Mouse (Mus musculus): Measurements from ENCODE around the gene Vps11. TPM values are rescaled to one million over a fixed set of nuclear protein-coding genes. Genes with fewer than 3 reads are reported as not detected.
"Not testable (repeated sequence)": the region's sequence is repeated elsewhere in the genome, so short reads cannot be mapped to it uniquely, and the experiment has no call there.

Gene Vps11
- polyA plus RNA-seq, 1 experiment from 2014 or later: 32.4 TPM

DNA sequence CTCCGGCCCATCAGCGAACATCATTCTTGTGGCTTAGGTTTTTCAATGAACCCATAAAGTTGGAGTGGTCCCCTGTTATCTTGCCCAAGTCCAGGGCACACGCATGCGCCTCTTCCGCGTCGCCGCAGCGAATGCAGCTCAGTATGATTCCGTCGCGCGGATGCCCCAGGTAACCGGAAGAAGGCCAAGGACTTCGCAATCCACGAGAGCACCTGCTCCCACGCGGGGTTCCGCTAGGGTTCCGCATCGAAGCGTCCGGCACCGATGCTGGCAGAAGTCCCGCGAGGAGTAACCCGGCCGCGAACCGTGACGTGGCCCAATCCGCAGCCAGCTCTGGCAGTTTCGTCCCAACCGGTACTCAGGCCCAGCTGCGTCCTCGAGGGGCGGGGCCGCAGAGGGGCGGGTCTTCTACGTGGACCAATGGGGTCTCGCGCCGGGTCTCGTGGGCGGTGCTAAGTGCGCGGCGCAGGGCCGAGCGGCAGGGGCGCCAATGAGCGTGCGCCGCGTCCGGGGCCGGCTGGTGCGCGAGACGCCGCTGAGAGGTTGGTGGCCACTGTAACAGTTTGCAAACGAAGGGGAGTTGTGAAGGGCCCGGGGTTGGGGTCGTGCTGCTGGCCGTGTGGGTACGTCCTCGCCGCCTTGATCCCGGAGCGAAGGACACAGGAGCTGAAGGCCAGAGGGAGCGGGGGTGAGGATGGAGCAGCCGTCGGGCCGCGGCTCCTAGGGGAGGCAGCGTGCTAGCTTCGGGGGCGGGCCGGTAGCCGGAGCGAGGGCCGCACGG is 17.8 kb upstream of the Vps11 start, which contains the start of gene Hyou1:
Gene Hyou1 (plus strand): TSS at position 437 of the 781 bp plus-strand sequence.
- peak within 1 kb of the TSS; percentile 94 for H3K9ac ChIP-seq (ENCODE audit: low read length)
- peak; percentile 100 for DNase-seq (ENCODE audit: low spot score, missing footprints)
- peak within 1 kb of the TSS; percentile 93 for H3K4me2 ChIP-seq
- H3K4me1 ChIP-seq (ENCODE audit: control insufficient read depth, insufficient read depth, low read length): peaks cover 12% of the 10 kb centered on the region
- under 1% methylated on average over 82 of the region's 83 CpGs for WGBS
- peaks cover 12% of the 10 kb centered on the region; the same call in 1 of the 2 replicates for H3K36me3 ChIP-seq (ENCODE audit: control insufficient read depth, insufficient read depth, low read length)
- H3K9me3 ChIP-seq (ENCODE audit: control insufficient read depth, low read length): no peaks in the 10 kb centered on the region
- peak; percentile 99 for ATAC-seq (ENCODE audit: low FRiP score)
- peak within 1 kb of the TSS; percentile 63 for H3K27ac ChIP-seq (ENCODE audit: low read depth, low read length)
- H3K27me3 ChIP-seq (ENCODE audit: control insufficient read depth, insufficient read depth, low read length): no peaks in the 10 kb centered on the region
- peak within 1 kb of the TSS; percentile 89 for H3K4me3 ChIP-seq (ENCODE audit: low read depth, low read length)

DNA sequence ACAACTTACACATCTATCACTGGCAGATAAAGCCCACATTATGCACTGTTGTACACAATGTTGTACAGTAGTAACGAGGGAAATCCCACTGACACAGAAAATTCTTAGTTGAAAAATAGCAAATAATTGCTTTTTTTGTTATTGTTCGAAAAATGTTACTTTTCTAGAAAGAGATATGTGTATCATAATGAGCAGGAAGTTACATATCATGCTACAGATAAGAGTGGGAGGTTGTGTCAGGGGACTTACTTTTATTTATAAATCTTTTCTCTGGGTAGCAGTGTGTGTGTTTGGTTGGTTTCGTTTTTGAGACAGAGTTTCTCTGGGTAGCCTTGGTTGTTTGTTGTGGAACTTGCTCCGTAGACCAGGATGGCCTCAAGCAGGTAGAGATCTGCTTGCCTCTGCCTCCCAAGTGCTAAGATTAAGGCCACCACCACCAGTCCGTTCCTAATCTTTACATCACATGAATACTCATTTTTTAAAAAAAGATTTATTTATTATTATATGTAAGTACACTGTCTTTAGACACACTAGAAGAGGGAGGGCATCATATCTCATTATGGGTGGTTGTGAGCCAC is 16.8 kb upstream of the Vps11 start:
- Histone ChIP-seq H3K9me3 (ENCODE audit: control insufficient read depth, low read length) (no peaks in the 10 kb centered on the region), H3K27me3 (ENCODE audit: control insufficient read depth, insufficient read depth, low read length) (no peaks in the 10 kb centered on the region), H3K36me3 (ENCODE audit: control insufficient read depth, insufficient read depth, low read length) (peaks cover 12% of the 10 kb centered on the region; the same call in 1 of the 2 replicates), H3K4me2 (peak overlapping the region; percentile 93), H3K4me1 (ENCODE audit: control insufficient read depth, insufficient read depth, low read length) (peaks cover 12% of the 10 kb centered on the region), H3K27ac (ENCODE audit: low read depth, low read length) (no peak overlapping the region), H3K4me3 (ENCODE audit: low read depth, low read length) (peak overlapping the region; percentile 89), H3K9ac (ENCODE audit: low read length) (peak overlapping the region; percentile 94; the same call in 1 of the 2 replicates)
- WGBS: 90% methylated on average over 5 of the region's 5 CpGs
- DNase-seq (ENCODE audit: low spot score, missing footprints): no peak
- no peak for ATAC-seq (ENCODE audit: low FRiP score)

DNA sequence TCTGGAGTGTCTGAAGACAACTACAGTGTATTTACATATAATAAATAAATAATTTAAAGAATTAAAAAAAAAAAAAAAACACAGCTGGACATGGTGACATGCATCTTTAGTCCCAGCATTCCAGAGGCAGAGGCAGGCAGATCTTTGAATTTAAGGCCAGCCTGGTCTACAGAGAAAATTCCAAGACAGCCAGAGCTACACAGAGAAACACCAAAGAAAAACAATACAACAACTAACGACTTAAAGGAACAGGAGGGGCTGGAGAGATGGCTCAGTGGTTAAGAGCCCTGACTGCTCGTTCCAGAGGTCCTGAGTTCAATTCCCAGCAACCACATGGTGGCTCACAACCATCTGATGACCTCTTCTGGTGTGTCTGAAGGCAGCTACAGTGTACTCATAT is 15.9 kb upstream of the Vps11 start:
- H3K4me3 ChIP-seq (ENCODE audit: low read depth, low read length); H3K36me3 ChIP-seq (ENCODE audit: control insufficient read depth, insufficient read depth, low read length); H3K9me3 ChIP-seq (ENCODE audit: control insufficient read depth, low read length); H3K4me2 ChIP-seq; H3K27ac ChIP-seq (ENCODE audit: low read depth, low read length); H3K27me3 ChIP-seq (ENCODE audit: control insufficient read depth, insufficient read depth, low read length); H3K9ac ChIP-seq (ENCODE audit: low read length); DNase-seq (ENCODE audit: low spot score, missing footprints); ATAC-seq (ENCODE audit: low FRiP score): not testable (repeated sequence)
- WGBS: 86% methylated on average over 2 of the region's 2 CpGs
- peaks cover 12% of the 10 kb centered on the region for H3K4me1 ChIP-seq (ENCODE audit: control insufficient read depth, insufficient read depth, low read length)

DNA sequence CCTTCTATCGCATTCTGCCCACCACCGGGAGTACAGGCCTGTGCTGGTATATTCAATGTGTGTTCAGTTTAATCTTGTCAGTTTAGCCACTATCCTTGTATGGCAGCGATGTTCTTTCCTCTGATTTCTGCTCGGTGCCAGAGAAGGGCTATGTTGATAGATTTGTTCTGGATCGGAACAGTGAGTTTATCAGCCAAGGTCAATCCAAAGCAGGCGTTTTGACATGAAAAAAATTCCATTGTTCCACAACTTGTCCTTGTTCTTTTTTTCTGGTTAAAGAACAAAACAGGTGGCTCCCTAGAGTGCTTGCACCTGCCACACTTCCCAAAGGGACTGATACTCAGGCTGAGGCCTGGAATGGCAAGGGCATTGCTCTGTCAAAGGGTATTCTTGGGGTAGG is 14.7 kb upstream of the Vps11 start:
- WGBS: 90% methylated on average over 6 of the region's 6 CpGs
- no peak for ATAC-seq (ENCODE audit: low FRiP score)

DNA sequence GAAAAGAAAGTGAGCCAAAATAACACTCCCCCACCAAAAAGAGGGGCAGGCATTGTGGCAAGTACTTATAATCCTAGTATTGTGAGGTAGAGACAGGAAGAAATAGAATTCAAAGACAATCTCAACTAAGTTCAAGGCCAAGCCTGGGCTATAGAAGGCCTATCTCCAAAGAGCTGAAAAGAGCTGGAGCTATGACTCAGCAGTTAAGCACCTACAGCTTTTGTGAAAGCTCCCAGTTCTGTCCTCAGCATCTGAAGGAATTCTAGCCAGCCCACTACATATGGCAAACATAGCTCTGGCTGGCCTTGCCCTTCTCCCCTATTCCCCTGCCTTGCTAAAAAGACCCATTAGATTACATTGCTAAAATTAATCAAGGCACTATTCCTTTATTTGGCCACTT is 11.9 kb upstream of the Vps11 start:
- Histone ChIP-seq H3K4me2 (no peak overlapping the region), H3K36me3 (ENCODE audit: control insufficient read depth, insufficient read depth, low read length) (no peaks in the 10 kb centered on the region), H3K4me1 (ENCODE audit: control insufficient read depth, insufficient read depth, low read length) (peaks cover 2% of the 10 kb centered on the region), H3K4me3 (ENCODE audit: low read depth, low read length) (no peak overlapping the region), H3K9ac (ENCODE audit: low read length) (no peak overlapping the region), H3K9me3 (ENCODE audit: control insufficient read depth, low read length) (no peaks in the 10 kb centered on the region), H3K27ac (ENCODE audit: low read depth, low read length) (no peak overlapping the region), H3K27me3 (ENCODE audit: control insufficient read depth, insufficient read depth, low read length) (no peaks in the 10 kb centered on the region)
- no peak for DNase-seq (ENCODE audit: low spot score, missing footprints)
- ATAC-seq (ENCODE audit: low FRiP score): no peak

More for the DNA sequence above, 14.7 kb upstream of the Vps11 start:
- Histone ChIP-seq H3K9ac (ENCODE audit: low read length) (no peak overlapping the region), H3K9me3 (ENCODE audit: control insufficient read depth, low read length) (no peaks in the 10 kb centered on the region), H3K4me1 (ENCODE audit: control insufficient read depth, insufficient read depth, low read length) (peaks cover 12% of the 10 kb centered on the region), H3K4me3 (ENCODE audit: low read depth, low read length) (no peak overlapping the region), H3K27ac (ENCODE audit: low read depth, low read length) (no peak overlapping the region), H3K4me2 (no peak overlapping the region), H3K27me3 (ENCODE audit: control insufficient read depth, insufficient read depth, low read length) (no peaks in the 10 kb centered on the region), H3K36me3 (ENCODE audit: control insufficient read depth, insufficient read depth, low read length) (peaks cover 2% of the 10 kb centered on the region; the same call in 1 of the 2 replicates)
- DNase-seq (ENCODE audit: low spot score, missing footprints): no peak

DNA sequence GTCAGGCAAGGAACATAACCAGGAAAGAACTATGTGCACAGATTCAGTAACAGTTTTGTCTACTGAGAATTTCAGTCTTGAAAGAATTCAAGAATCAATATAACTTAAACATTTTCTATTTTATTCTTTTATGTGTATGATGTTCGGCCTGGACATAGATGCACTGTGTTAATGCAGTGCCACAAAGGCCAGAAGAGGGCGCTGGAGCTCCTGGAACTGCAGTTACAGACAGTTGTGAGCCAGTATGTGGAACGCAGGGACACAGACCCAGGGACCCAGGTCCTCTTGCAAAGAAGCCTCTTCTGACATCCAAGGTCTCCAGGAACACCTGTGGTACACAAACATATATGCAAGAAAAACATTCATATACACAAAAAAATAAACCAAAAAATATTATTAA is 3.0 kb upstream of the Vps11 start:
- H3K9ac ChIP-seq (ENCODE audit: low read length): no peak overlapping the region
- H3K4me1 ChIP-seq (ENCODE audit: control insufficient read depth, insufficient read depth, low read length): peaks cover 3% of the 10 kb centered on the region; the same call in 1 of the 2 replicates
- no peaks in the 10 kb centered on the region for H3K9me3 ChIP-seq (ENCODE audit: control insufficient read depth, low read length)
- no peaks in the 10 kb centered on the region for H3K27me3 ChIP-seq (ENCODE audit: control insufficient read depth, insufficient read depth, low read length)
- no peak overlapping the region for H3K27ac ChIP-seq (ENCODE audit: low read depth, low read length)
- DNase-seq (ENCODE audit: low spot score, missing footprints) (no peak), ATAC-seq (ENCODE audit: low FRiP score) (no peak)
- no peak overlapping the region for H3K4me2 ChIP-seq
- WGBS: 60% methylated on average over 3 of the region's 3 CpGs
- 0 out of 2 replicates have a peak, but pooled peaks cover 1% of the 10 kb centered on the region for H3K36me3 ChIP-seq (ENCODE audit: control insufficient read depth, insufficient read depth, low read length)
- H3K4me3 ChIP-seq (ENCODE audit: low read depth, low read length): no peak overlapping the region

DNA sequence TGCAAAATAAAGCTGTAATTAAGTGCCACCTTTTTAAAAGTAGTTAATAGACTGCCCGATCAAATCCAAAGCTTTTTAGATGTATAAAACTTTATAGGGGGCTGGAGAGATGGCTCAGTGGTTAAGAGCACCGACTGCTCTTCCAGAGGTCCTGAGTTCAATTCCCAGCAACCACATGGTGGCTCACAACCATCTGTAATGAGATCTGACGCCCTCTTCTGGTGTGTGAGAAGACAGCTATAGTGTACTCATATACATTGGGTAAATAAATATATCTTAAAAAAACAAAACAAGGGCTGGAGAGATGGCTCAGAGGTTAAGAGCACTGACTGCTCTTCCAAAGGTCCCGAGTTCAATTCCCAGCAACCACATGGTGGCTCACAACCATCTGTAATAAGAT is 461 bp upstream of the Vps11 start:
- Histone ChIP-seq H3K4me3 (ENCODE audit: low read depth, low read length) (peak overlapping the region; percentile 80; the same call in 1 of the 2 replicates), H3K4me2 (peak overlapping the region; percentile 40; the same call in 1 of the 2 replicates), H3K27ac (ENCODE audit: low read depth, low read length) (peak overlapping the region; percentile 21; the same call in 1 of the 2 replicates), H3K9ac (ENCODE audit: low read length) (peak overlapping the region; percentile 81; the same call in 1 of the 2 replicates)
- not testable (repeated sequence) for H3K4me1 ChIP-seq (ENCODE audit: control insufficient read depth, insufficient read depth, low read length); H3K9me3 ChIP-seq (ENCODE audit: control insufficient read depth, low read length); H3K36me3 ChIP-seq (ENCODE audit: control insufficient read depth, insufficient read depth, low read length); DNase-seq (ENCODE audit: low spot score, missing footprints); H3K27me3 ChIP-seq (ENCODE audit: control insufficient read depth, insufficient read depth, low read length)
- ATAC-seq (ENCODE audit: low FRiP score): peak; percentile 52
- 51% methylated on average over 4 of the region's 4 CpGs for WGBS

DNA sequence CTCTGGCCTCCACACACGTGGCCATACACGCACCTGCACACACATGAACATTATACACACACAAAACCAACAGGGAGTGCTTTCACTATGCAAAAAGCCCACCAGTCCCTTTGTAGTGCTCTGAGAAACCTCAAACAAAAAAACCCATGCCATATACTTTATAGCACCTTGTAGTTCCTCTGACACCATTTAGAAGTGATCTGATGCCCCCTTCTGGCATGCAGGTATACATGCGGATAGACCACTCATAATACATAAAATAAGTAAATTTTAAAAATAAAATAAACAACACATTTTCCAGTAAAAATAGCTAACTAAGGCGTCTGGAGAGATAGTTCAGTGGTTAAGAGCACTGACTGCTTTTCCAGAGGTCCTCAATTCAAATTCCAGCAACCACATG is 4.3 kb downstream of the Vps11 start:
- Histone ChIP-seq H3K36me3 (ENCODE audit: control insufficient read depth, insufficient read depth, low read length) (peaks cover 44% of the 10 kb centered on the region), H3K4me2 (no peak overlapping the region), H3K9ac (ENCODE audit: low read length) (no peak overlapping the region), H3K27me3 (ENCODE audit: control insufficient read depth, insufficient read depth, low read length) (no peaks in the 10 kb centered on the region), H3K27ac (ENCODE audit: low read depth, low read length) (no peak overlapping the region), H3K4me1 (ENCODE audit: control insufficient read depth, insufficient read depth, low read length) (peaks cover 3% of the 10 kb centered on the region; the same call in 1 of the 2 replicates), H3K4me3 (ENCODE audit: low read depth, low read length) (no peak overlapping the region), H3K9me3 (ENCODE audit: control insufficient read depth, low read length) (no peaks in the 10 kb centered on the region)
- WGBS: 76% methylated on average over 4 of the region's 4 CpGs
- DNase-seq (ENCODE audit: low spot score, missing footprints): no peak
- ATAC-seq (ENCODE audit: low FRiP score): no peak

DNA sequence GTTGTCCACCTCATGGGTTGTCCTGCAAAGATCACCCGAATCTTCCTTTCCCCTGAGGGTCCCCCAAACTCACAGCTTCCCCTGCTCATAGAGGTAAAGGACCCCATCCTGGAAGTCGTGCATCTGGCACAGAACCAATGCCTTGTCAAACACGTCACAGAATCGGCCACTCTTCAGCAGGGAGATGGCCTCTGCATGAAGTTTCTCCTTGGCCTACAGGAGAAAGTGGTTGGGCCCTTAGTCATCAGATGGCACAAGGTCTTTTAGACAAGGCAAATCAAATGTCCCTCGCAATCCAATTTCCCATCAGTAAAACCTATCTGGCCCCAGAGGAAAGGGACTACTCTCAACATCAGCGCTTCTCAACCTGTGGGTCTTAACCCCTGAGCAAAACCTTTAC is 8.3 kb downstream of the Vps11 start:
- 92% methylated on average over 6 of the region's 6 CpGs for WGBS
- Histone ChIP-seq H3K36me3 (ENCODE audit: control insufficient read depth, insufficient read depth, low read length) (peaks cover 62% of the 10 kb centered on the region), H3K4me2 (no peak overlapping the region), H3K4me3 (ENCODE audit: low read depth, low read length) (no peak overlapping the region), H3K9me3 (ENCODE audit: control insufficient read depth, low read length) (no peaks in the 10 kb centered on the region), H3K9ac (ENCODE audit: low read length) (no peak overlapping the region), H3K27ac (ENCODE audit: low read depth, low read length) (no peak overlapping the region), H3K4me1 (ENCODE audit: control insufficient read depth, insufficient read depth, low read length) (no peaks in the 10 kb centered on the region), H3K27me3 (ENCODE audit: control insufficient read depth, insufficient read depth, low read length) (no peaks in the 10 kb centered on the region)
- no peak for DNase-seq (ENCODE audit: low spot score, missing footprints)
- ATAC-seq (ENCODE audit: low FRiP score): no peak
